Mouse (Mus musculus) adrenal gland, adult 8-10 months (tissue): ENCODE results near the gene Lix1. TPM values are rescaled to one million over a fixed set of nuclear protein-coding genes. Genes with fewer than 3 reads are reported as not detected.

Experiments used
- DNase-seq: peaks from one replicate; pipeline ENCODE4 v3.0.0; 2022
- total RNA-seq, 4 experiments: library from RNA; stranded (reverse); gene quantifications; 2 replicates each; pipeline ENCODE4 v1.2.4; 2022

Gene Lix1
- total RNA-seq, 4 experiments from 2014 or later, result 7.9 to 11.3 (median 10.1) TPM

DNA sequence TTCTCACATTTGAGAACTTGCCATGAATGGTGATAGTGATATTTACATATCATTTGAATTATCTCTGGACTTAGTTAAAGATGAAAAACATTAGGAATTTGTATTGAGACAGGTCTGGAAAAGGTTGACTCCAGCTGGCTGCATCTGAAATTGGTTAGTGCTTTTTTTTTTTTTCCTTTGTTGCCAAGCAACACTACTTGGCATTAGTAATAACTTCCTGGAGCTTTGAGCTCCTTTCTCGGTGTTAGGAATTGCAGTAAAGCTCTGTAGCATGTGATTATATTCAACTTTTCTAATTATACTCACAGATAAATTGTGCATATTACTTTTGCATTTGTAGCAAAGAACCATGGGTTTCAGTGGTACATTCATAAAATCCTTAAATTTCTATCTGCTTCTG is 96.4 kb downstream of the Lix1 start:
- no peak for DNase-seq

DNA sequence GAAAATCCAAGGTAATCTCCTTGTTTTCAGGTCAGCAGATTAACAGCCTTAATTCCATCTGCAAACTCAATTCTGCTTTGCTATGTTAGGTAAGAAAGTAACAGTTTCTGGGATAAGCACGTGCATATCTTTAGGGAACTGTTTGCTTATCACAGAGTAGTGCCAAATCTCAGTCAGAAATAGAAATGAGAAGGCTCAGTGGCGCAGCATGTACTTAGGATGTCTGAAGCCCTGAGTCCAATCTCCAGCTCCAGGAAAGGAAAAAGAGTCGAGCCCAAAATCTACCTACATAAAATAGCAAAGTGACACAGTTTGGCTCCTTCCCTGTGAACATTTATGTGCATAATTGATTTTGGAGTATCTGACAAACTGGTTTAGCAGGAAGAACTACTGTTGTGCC is 96.8 kb downstream of the Lix1 start:
- DNase-seq, result no peak

GRCm38 (mm10) chr17:17506677-17507076 is 104.2 kb downstream of the Lix1 start:
- DNase-seq, result no peak

Other genes with a start within 250 kb of the Lix1 start
- 10 to 100 TPM; 47.5 to 55.7 (median 51.9) TPM for gene Riok2, start 28.4 kb upstream of the Lix1 start, total RNA-seq
- 100 to 1,000 TPM; 113 to 176 (median 144) TPM for gene Lnpep, start 222.4 kb downstream of the Lix1 start, total RNA-seq